Mouse (Mus musculus): Measurements from ENCODE around the gene Arfgef3. TPM values are rescaled to one million over a fixed set of nuclear protein-coding genes. Genes with fewer than 3 reads are reported as not detected.

The Arfgef3 gene
- polyA plus RNA-seq, 1 experiment from 2014 or later = 1.4 TPM

DNA sequence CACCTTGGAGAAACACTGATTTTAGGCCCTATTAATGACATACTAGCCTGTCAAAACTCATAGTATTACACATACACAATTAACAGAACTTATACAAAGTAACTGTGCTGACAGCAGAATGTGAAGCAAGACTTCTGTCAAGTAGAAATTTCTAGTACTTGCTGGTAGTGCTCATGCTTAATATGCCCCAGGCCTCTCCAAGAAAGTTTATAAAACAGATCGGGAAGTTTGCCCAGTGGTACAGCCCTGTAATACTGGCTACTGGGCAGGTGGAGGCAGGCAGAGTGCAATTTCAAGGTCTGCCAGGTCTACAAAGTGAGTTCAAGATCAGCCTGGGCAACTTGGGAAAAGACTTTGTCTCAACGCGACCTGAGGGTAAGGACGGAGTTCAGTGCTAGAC is 32.3 kb downstream of the Arfgef3 start:
- WGBS = 89% methylated on average over 4 of the region's 4 CpGs
- no peak for ATAC-seq (replicated peaks; ENCODE audit: low FRiP score)
- Histone ChIP-seq H3K4me1 (no peaks in the 10 kb centered on the region), H3K9me3 (replicated peaks) (no peaks in the 10 kb centered on the region), H3K4me2 (no peak overlapping the region), H3K9ac (no peak overlapping the region), H3K36me3 (no peaks in the 10 kb centered on the region), H3K27me3 (no peaks in the 10 kb centered on the region), H3K4me3 (replicated peaks) (no peak overlapping the region), H3K27ac (no peak overlapping the region)

DNA sequence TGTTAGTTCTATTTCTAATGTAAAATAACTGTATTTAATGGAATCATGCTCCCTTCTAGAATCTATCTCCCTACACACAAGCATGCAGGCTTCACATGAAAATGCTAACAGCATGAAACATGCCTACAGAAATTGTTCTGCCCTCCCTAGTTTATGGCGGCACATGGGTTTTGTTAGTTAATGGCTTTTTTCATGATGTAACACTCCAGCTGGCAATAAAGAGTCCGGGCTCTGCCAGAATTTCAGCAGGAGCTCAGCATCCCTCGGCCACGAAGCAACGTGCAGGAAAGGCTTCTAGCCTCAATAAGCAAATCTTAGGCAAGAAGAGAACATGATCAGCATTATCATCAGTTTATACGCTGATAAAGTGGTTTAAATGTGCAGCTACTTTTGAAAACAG is 32.8 kb downstream of the Arfgef3 start:
- no peak overlapping the region for H3K4me2 ChIP-seq
- 75% methylated on average over 6 of the region's 6 CpGs for WGBS
- no peaks in the 10 kb centered on the region for H3K4me1 ChIP-seq
- no peak overlapping the region for H3K4me3 ChIP-seq (replicated peaks)
- ATAC-seq (replicated peaks; ENCODE audit: low FRiP score) = no peak
- H3K9ac ChIP-seq = no peak overlapping the region
- no peaks in the 10 kb centered on the region for H3K36me3 ChIP-seq
- no peaks in the 10 kb centered on the region for H3K27me3 ChIP-seq
- H3K27ac ChIP-seq = no peak overlapping the region
- H3K9me3 ChIP-seq (replicated peaks) = no peaks in the 10 kb centered on the region

DNA sequence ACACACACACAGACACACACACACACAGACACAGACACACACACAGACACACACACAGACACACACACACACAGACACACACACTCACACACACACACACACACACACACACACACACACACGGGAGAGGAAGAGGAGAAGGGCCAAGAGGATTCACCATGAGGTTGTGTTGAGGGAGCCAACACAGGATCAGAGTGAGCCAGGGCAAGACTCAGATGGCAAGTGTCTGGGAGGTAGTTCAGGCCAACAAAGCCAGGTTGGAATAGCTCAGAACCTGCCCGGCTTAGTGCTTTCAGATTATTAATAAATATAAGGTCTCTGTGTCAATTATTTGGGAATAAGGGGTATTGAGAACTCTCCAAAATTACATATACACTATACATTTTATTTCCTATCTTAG is 33.9 kb downstream of the Arfgef3 start:
- H3K9me3 ChIP-seq (replicated peaks) = no peaks in the 10 kb centered on the region
- no peaks in the 10 kb centered on the region for H3K4me1 ChIP-seq
- no peak for ATAC-seq (replicated peaks; ENCODE audit: low FRiP score)
- H3K27me3 ChIP-seq = no peaks in the 10 kb centered on the region
- WGBS = 92% methylated on average over 2 of the region's 2 CpGs
- H3K27ac ChIP-seq = no peak overlapping the region
- H3K4me2 ChIP-seq = no peak overlapping the region
- H3K9ac ChIP-seq = no peak overlapping the region
- no peaks in the 10 kb centered on the region for H3K36me3 ChIP-seq
- no peak overlapping the region for H3K4me3 ChIP-seq (replicated peaks)

DNA sequence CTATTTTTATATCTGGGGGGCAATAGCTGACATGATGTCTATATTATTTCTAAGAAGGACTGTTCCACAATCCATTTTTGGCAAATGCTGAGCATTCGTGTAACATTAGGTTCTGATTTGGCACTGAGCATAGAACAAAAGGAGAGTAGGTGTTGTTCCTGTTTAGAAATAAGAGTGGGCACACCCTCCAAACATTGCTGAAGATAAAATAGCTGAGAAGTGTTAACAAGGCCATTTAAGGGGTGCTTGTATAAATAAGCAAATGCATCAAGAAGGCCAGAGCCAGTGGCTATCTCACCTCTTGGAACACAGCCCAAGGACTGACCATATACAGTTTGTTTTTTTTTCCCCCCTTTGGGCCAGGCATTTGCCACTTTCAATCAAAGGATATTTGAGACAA is 35.1 kb downstream of the Arfgef3 start:
- no peak for ATAC-seq (replicated peaks; ENCODE audit: low FRiP score)
- H3K27me3 ChIP-seq = no peaks in the 10 kb centered on the region
- no peak overlapping the region for H3K27ac ChIP-seq
- no peaks in the 10 kb centered on the region for H3K36me3 ChIP-seq
- H3K4me2 ChIP-seq = no peak overlapping the region
- H3K4me1 ChIP-seq = no peaks in the 10 kb centered on the region
- H3K4me3 ChIP-seq (replicated peaks) = no peak overlapping the region
- H3K9ac ChIP-seq = no peak overlapping the region
- H3K9me3 ChIP-seq (replicated peaks) = no peaks in the 10 kb centered on the region
- WGBS = 53% methylated on average over 1 of the region's 1 CpGs

DNA sequence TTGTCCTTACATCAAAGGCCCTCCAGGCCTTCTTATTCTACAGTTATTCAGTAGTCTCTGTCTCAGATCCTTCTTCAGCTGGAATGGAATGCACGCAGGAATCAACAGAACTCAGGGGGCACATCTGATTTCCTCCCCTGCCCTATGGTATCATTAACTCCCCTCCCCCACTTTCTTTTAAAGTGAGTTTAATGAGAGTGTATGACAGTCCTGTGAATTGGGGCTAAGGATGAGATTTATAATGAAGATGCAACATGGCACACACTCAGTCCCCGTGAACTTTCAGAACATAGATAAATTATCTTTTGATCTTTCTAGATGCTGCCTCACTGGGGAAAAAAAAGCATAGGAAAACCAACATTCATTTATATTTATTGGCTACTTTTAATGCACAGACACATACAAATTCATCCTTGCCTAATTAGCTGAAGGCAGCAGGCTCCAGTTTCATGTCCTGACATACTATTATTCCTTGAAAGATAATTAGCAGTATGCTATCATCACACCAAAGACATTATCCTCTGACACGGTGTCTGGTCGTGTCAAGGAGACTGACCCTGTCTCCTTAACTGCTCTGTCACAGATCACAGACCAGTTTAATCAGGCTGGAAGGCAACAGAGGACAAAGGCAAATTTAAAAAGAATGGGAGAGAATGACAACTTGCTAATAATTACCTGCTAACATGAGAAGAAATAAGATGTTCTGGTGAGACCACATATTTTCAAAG is 39.2 kb downstream of the Arfgef3 start:
- H3K27me3 ChIP-seq = no peaks in the 10 kb centered on the region
- H3K9ac ChIP-seq = no peak overlapping the region
- H3K9me3 ChIP-seq (replicated peaks) = no peaks in the 10 kb centered on the region
- peak; percentile 79; the same call in 1 of the 2 replicates for ATAC-seq (replicated peaks; ENCODE audit: low FRiP score)
- WGBS = 41% methylated on average over 4 of the region's 4 CpGs
- H3K4me1 ChIP-seq = no peaks in the 10 kb centered on the region
- H3K4me3 ChIP-seq (replicated peaks) = no peak overlapping the region
- H3K27ac ChIP-seq = no peak overlapping the region
- no peak overlapping the region for H3K4me2 ChIP-seq
- no peaks in the 10 kb centered on the region for H3K36me3 ChIP-seq

DNA sequence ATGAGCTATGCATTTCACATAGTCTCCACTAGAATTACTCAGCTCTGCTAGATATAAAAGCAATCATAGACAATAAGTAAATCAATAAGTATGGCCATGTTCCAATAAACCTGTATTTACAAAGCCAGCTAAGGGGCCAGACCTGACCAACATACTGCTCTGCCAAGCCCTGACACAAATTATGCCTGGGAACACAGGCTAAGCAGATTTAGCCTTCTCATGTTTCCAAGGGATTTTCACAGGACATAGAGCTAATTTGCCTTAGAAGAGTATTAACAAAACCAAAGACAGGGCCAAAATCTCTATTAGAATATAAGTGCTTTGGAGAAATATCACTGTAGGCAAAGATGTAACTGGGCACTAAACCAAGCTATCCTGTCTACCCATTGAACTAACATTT is 42.2 kb downstream of the Arfgef3 start:
- Histone ChIP-seq H3K4me3 (replicated peaks) (no peak overlapping the region), H3K4me1 (no peaks in the 10 kb centered on the region), H3K9ac (no peak overlapping the region), H3K36me3 (no peaks in the 10 kb centered on the region), H3K27ac (no peak overlapping the region), H3K4me2 (no peak overlapping the region), H3K27me3 (no peaks in the 10 kb centered on the region), H3K9me3 (replicated peaks) (no peaks in the 10 kb centered on the region)
- ATAC-seq (replicated peaks; ENCODE audit: low FRiP score) = no peak

DNA sequence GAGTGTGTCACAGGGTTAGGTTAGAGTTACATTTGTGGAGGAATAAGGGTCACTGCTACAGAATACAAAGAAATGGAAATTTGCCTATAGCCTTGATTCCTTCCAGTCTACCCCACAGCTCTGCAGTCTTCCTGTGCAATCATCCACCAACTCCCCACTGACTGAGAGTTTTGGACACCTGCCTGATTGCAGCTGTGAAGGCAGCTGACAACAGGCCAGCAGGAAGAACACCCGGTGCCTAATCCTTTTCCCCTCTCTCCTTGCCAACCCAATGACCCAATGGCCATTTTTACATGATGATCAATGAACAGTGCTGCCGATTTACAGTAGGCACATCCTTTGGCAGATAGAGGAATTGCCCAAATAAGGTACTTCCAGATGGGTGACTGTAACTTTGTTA is 43.6 kb downstream of the Arfgef3 start:
- Histone ChIP-seq H3K4me1 (no peaks in the 10 kb centered on the region), H3K27me3 (no peaks in the 10 kb centered on the region), H3K9me3 (replicated peaks) (no peaks in the 10 kb centered on the region), H3K9ac (no peak overlapping the region), H3K4me3 (replicated peaks) (no peak overlapping the region), H3K27ac (no peak overlapping the region), H3K4me2 (no peak overlapping the region), H3K36me3 (no peaks in the 10 kb centered on the region)
- no peak for ATAC-seq (replicated peaks; ENCODE audit: low FRiP score)
- WGBS = 84% methylated on average over 2 of the region's 2 CpGs

DNA sequence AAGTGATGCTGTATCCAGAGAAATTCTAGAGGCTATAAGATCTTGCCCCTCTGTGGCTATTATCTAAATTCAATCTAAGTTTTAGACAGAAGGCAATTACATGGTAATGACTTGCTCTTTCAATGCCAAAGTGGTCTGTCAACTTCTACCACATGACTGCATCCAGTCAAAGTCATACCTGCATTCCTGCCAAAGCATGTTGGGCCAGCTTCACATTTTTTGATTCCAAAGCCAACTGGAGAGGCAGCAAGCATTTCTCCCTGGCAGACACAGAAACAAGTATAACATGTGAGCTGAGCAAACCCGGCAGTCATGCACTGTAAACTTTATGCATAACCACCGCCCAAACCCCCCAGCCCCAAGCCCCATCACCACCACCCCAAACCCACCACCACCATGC is 44.6 kb downstream of the Arfgef3 start:
- Histone ChIP-seq H3K9ac (no peak overlapping the region), H3K36me3 (no peaks in the 10 kb centered on the region), H3K4me2 (no peak overlapping the region), H3K27me3 (no peaks in the 10 kb centered on the region), H3K4me1 (no peaks in the 10 kb centered on the region), H3K9me3 (replicated peaks) (no peaks in the 10 kb centered on the region), H3K4me3 (replicated peaks) (no peak overlapping the region), H3K27ac (no peak overlapping the region)
- no peak for ATAC-seq (replicated peaks; ENCODE audit: low FRiP score)
- WGBS = 92% methylated on average over 2 of the region's 2 CpGs

DNA sequence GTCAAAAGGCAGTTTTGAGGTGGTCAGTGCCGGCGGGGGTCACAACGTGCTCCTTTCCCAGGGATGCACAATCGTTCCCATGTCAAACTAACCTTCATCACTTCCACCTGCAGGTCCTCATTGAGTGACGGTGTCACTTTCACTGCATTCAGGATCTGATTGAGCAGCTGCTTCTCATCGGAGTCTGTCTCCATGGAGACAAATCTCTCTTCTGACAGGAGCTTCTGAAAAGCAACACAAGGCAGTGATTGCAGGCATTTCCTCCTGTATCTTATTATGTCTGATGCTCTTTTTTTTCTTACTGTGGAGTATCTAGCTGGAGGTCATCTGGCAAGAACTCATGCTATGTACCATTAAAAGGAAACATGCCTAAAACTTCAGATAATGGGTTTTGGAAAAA is 47.3 kb downstream of the Arfgef3 start:
- 68% methylated on average over 6 of the region's 6 CpGs for WGBS
- ATAC-seq (replicated peaks; ENCODE audit: low FRiP score) = no peak
- H3K4me3 ChIP-seq (replicated peaks) = no peak overlapping the region
- H3K36me3 ChIP-seq = no peaks in the 10 kb centered on the region
- no peak overlapping the region for H3K9ac ChIP-seq
- no peaks in the 10 kb centered on the region for H3K27me3 ChIP-seq
- no peaks in the 10 kb centered on the region for H3K4me1 ChIP-seq
- no peak overlapping the region for H3K4me2 ChIP-seq
- no peaks in the 10 kb centered on the region for H3K9me3 ChIP-seq (replicated peaks)
- no peak overlapping the region for H3K27ac ChIP-seq

DNA sequence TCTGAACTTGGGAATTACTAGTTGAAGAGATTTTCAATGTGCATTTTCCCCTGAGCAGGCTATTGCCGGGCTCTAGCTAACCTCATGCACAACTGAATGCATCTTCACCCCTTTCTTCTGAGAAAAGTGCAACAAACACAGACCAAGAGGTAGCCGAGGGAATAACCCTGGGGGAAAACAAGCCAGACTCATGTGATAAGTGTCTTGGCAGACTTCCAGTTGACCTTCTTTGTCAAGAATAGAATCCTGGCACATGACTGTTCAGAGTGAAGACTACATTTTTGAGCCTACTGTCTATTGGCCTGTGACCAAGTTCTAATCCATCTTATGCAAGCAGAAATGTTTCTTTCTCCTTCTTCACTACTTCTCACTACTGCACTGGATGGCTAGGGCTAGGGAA is 55.5 kb downstream of the Arfgef3 start:
- Histone ChIP-seq H3K27ac (no peak overlapping the region), H3K36me3 (no peaks in the 10 kb centered on the region), H3K4me1 (no peaks in the 10 kb centered on the region), H3K4me3 (replicated peaks) (no peak overlapping the region), H3K9ac (no peak overlapping the region), H3K4me2 (no peak overlapping the region), H3K9me3 (replicated peaks) (no peaks in the 10 kb centered on the region), H3K27me3 (no peaks in the 10 kb centered on the region)
- WGBS = 49% methylated on average over 2 of the region's 2 CpGs
- no peak for ATAC-seq (replicated peaks; ENCODE audit: low FRiP score)

DNA sequence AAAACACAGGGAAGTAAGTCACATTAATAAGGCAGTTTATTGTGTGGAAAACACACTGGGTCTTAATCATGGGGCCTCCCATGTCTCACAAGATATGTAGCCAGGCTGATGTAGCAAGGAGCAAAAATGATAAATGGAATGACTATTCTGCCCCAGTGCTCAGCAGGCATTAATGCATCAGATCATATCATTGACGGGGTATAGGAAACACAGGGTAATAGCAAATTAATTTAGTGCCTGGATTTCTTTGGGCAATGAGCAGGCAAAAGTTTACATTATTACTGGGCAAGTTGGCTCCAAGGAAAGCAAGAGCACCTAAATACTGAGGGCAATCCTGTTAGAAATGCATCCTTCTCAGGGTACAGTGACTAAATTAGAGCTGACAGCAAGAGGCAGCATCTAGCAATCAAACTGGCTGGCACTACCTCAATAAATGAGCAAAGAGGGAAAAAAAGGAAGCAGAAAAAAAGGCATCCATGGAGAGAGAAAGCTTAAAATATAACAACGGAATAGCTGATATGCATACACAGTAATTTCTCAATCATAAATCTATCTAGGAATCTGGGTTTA is 62.3 kb downstream of the Arfgef3 start:
- peaks cover 11% of the 10 kb centered on the region; the same call in 1 of the 2 replicates for H3K4me1 ChIP-seq
- H3K9ac ChIP-seq = no peak overlapping the region
- H3K4me2 ChIP-seq = no peak overlapping the region
- H3K27me3 ChIP-seq = no peaks in the 10 kb centered on the region
- no peaks in the 10 kb centered on the region for H3K36me3 ChIP-seq
- peak overlapping the region; percentile 84 for H3K27ac ChIP-seq
- no peaks in the 10 kb centered on the region for H3K9me3 ChIP-seq (replicated peaks)
- peak; percentile 40; the same call in 1 of the 2 replicates for ATAC-seq (replicated peaks; ENCODE audit: low FRiP score)
- 62% methylated on average over 2 of the region's 2 CpGs for WGBS
- no peak overlapping the region for H3K4me3 ChIP-seq (replicated peaks)

DNA sequence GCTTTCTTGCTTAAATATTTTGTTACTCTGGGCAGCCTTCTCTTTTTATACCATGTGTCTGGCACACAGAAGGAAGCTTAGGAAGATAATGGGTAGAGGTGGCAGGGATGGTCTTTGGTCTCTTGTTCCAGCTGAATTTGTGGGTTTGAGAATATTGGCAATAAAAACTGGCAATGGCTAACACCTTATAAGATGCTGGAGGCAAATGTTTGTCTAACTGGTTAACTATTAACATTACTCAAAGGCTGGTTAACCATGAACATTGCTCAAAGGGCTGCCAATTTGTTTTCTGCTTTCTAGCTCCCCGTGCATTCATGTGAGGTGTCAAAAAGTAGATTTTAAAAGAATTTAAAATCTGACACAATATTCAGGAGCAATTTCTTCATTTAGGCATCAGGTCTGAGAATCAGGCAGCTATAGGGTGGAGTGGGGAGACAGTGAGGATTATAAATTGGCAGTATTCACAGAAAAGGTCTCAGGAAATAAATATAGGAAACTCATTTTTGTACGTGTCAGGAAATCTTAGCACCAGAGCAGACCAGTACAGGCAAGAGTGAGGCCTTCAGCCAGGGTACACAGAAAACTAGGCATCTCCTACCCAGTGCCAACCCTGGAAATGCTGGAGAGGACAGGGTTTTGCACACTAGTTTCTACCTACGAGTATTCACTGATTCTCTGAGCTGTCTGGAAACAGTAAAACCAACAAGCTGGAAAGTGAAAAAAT is 62.9 kb downstream of the Arfgef3 start:
- Histone ChIP-seq H3K4me2 (no peak overlapping the region), H3K27ac (peak overlapping the region; percentile 84), H3K4me1 (peaks cover 11% of the 10 kb centered on the region; the same call in 1 of the 2 replicates), H3K9me3 (replicated peaks) (no peaks in the 10 kb centered on the region), H3K9ac (no peak overlapping the region), H3K4me3 (replicated peaks) (no peak overlapping the region), H3K36me3 (no peaks in the 10 kb centered on the region), H3K27me3 (no peaks in the 10 kb centered on the region)
- 40% methylated on average over 3 of the region's 3 CpGs for WGBS
- ATAC-seq (replicated peaks; ENCODE audit: low FRiP score) = peak; percentile 81
